Mouse (Mus musculus): ENCODE results near the gene Bmp2k. TPM values are rescaled to one million over a fixed set of nuclear protein-coding genes. Genes with fewer than 3 reads are reported as not detected.

Bmp2k gene
- polyA plus RNA-seq (2015; fragmentation: Nextera tagmentation; extraction: Ambion mirVana), result 13.6 and 15.2 TPM in 2 replicates

DNA sequence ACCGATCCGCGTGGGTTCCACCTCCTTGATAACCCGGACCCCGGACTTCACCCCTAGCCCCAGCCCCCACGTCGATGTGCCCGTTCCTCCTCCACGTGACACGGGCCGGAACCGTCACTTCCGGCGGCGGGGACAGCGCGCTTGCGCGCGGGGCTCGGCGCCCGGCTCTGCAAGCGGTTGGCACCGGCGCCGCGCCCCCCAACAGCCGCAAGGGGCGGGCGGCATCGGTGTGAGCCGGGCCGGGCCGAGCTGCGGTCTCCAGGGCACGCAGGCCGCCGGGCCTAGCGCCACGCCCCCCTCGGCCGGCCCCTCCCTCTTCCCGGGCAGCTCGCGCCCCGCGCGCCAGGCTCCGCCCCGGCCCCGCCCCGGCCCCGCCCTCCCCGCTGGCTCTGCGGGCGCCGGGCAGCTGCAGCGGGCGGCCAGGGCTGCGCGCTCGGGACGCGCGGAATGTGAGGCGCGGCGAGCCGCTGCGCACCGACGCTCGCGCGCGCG is at the start of gene Bmp2k:
Gene Bmp2k (plus strand): TSS at position 380 of the 492 bp plus-strand sequence.
- Histone ChIP-seq H3K36me3 (replicated peaks; ENCODE audit: insufficient read depth, low read length) (peaks cover 9% of the 10 kb centered on the region; the same call in 1 of the 2 replicates), H3K4me3 (ENCODE audit: low read depth, low read length) (peak within 1 kb of the TSS; percentile 84), H3K27ac (ENCODE audit: low read depth) (peak within 1 kb of the TSS; percentile 99), H3K27me3 (ENCODE audit: insufficient read depth, low read length) (no peaks in the 10 kb centered on the region), H3K4me1 (ENCODE audit: insufficient read depth) (peaks cover 42% of the 10 kb centered on the region), H3K9ac (replicated peaks) (peak within 1 kb of the TSS; percentile 88), H3K9me3 (ENCODE audit: low read length) (no peaks in the 10 kb centered on the region), H3K4me2 (ENCODE audit: low read depth, low read length) (peak within 1 kb of the TSS; percentile 93)
- no peak for TF ChIP-seq EP300 (IDR thresholded peaks at IDR 0.05; ENCODE audit: low read depth)
- TF ChIP-seq CTCF (IDR thresholded peaks at IDR 0.05; ENCODE audit: low read depth), result peak; percentile 23; the same call in 1 of the 2 replicates
- peak; percentile 96 for DNase-seq
- 2% methylated on average over 30 of the region's 78 CpGs for WGBS (ENCODE audit: insufficient replicate concordance)
- peak; percentile 93 for ATAC-seq

DNA sequence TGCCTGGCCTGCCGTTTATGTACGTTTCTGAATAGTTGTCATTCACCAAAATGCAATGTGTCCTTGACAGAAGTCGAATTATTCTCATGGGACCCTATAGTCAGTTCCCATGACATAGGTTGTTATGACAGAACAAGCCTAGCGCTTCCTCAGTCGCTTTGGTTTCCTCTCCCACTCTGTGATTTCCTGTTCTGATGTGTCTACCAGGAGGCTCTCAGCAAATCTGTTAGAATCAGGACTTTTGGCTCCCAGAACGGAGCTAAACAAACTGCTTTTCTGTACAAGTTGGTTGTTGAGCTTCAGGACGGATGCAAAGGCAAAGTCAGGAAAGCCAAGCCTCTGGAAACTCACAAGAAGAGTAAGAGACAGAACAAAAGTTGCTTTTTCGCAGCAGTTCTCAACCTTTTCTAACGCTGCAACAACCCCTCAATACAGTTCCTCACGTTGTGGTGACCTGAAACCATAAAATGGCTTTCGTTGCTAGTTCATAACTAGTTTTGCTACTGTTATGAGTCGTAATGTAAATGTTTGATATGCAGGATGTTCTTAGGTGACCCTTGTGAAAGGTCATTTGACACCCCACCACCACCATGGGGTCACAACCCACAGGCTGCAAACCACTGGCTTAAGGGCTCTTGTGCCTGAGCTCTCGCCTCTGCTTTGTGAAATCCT is 48.5 kb upstream of the Bmp2k start:
- Histone ChIP-seq H3K27me3 (ENCODE audit: insufficient read depth, low read length) (no peaks in the 10 kb centered on the region), H3K4me2 (ENCODE audit: low read depth, low read length) (no peak overlapping the region), H3K9me3 (ENCODE audit: low read length) (no peaks in the 10 kb centered on the region), H3K27ac (ENCODE audit: low read depth) (no peak overlapping the region), H3K9ac (replicated peaks) (no peak overlapping the region), H3K4me3 (ENCODE audit: low read depth, low read length) (no peak overlapping the region), H3K36me3 (replicated peaks; ENCODE audit: insufficient read depth, low read length) (no peaks in the 10 kb centered on the region), H3K4me1 (ENCODE audit: insufficient read depth) (peaks cover 38% of the 10 kb centered on the region)
- no peak for ATAC-seq
- WGBS (ENCODE audit: insufficient replicate concordance), result 59% methylated on average over 13 of the region's 13 CpGs
- DNase-seq, result no peak
- no peak for TF ChIP-seq EP300 (IDR thresholded peaks at IDR 0.05; ENCODE audit: low read depth)
- no peak for TF ChIP-seq CTCF (IDR thresholded peaks at IDR 0.05; ENCODE audit: low read depth)

DNA sequence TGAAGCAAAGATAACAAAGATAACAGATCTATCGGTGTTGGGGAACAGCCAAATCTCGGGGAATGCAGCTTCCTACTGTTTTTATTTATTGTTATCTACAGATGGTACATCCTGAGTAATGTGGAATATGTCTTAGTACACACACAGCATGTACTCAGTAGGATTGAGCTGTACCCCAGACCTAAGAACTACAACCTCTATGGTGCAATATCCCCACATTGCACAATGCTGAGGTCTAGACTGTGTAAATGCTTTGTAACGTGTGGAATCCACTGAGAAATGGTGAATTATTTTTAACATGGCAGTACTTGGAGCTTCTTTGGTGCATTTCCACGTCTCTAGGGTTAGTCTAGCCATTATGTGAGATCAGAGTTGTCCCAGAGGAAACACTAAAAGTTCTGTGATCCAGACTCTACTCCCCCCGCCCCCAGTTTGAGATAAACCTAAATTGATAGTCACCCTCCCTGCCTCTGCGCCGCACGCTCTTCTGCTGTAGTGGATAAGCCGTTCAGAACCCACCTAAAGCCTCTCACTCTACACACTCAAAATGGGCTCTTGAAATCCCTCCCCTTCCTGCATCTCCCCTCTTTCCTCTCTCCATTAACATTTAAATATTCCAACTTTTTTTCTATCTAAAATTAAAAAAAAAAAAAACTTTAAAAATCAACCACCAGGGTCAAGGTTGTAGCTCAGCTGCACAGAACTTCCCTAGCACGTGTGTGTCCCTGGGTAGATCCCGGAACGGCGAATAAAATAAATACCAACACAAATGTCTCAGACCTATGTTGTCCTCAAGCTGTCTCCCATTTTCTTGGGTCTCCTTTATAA is 47.4 kb upstream of the Bmp2k start:
- TF ChIP-seq EP300 (IDR thresholded peaks at IDR 0.05; ENCODE audit: low read depth) (peak; percentile 79; the same call in 1 of the 2 replicates), CTCF (IDR thresholded peaks at IDR 0.05; ENCODE audit: low read depth) (no peak; the same call in 1 of the 2 replicates)
- H3K27ac ChIP-seq (ENCODE audit: low read depth), result peak overlapping the region; percentile 82
- 49% methylated on average over 13 of the region's 13 CpGs for WGBS (ENCODE audit: insufficient replicate concordance)

DNA sequence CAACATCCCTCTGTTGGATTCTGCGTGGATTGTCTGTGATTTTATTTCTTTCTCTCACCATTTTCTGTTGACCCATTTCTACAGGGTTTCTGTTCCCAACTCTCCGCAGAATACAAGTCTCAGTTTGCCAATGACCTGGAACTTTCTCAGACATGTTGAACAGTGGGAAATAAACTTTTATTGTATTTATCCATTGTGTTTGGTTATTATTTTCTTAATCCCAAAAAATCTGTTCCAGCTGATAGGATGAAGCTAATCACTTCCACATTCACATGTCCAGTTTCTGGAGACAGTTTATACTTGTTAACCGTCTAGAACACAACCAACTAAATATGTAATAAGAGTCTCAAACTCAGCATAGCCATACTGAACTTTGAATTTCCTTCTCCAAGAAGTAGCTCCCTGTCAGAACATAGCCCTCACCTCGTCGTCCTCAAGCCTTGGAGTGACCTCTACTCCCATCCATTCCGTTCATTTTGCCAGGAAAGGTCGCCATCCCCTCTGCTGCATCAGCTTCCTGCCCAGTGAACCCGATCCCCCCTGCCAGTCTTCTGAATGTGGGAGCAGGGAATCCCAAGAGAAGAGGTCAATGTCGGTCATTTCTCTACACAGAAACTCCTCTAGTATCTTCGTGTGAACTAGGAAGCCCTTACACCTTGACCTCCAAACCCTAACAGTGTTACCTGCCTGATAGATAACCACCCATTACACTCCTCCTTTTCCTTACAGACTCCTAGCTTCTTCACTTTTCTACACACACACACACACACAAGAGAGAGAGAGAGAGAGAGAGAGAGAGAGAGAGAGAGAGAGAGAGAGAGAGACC is 46.6 kb upstream of the Bmp2k start:
- Histone ChIP-seq H3K4me2 (ENCODE audit: low read depth, low read length) (peak overlapping the region; percentile 60), H3K9ac (replicated peaks) (0 out of 2 replicates have a peak overlapping the region, but pooled peaks have one; percentile 12), H3K27me3 (ENCODE audit: insufficient read depth, low read length) (no peaks in the 10 kb centered on the region), H3K4me3 (ENCODE audit: low read depth, low read length) (no peak overlapping the region), H3K4me1 (ENCODE audit: insufficient read depth) (peaks cover 38% of the 10 kb centered on the region), H3K9me3 (ENCODE audit: low read length) (no peaks in the 10 kb centered on the region), H3K27ac (ENCODE audit: low read depth) (peak overlapping the region; percentile 82), H3K36me3 (replicated peaks; ENCODE audit: insufficient read depth, low read length) (no peaks in the 10 kb centered on the region)
- DNase-seq (no peak), ATAC-seq (no peak)
- TF ChIP-seq CTCF (IDR thresholded peaks at IDR 0.05; ENCODE audit: low read depth) (no peak), EP300 (IDR thresholded peaks at IDR 0.05; ENCODE audit: low read depth) (no peak)
- WGBS (ENCODE audit: insufficient replicate concordance), result 69% methylated on average over 10 of the region's 10 CpGs

More for the DNA sequence above, 47.4 kb upstream of the Bmp2k start:
- Histone ChIP-seq H3K4me3 (ENCODE audit: low read depth, low read length) (0 out of 2 replicates have a peak overlapping the region, but pooled peaks have one; percentile 11), H3K9me3 (ENCODE audit: low read length) (no peaks in the 10 kb centered on the region), H3K4me1 (ENCODE audit: insufficient read depth) (peaks cover 38% of the 10 kb centered on the region), H3K36me3 (replicated peaks; ENCODE audit: insufficient read depth, low read length) (no peaks in the 10 kb centered on the region), H3K9ac (replicated peaks) (0 out of 2 replicates have a peak overlapping the region, but pooled peaks have one; percentile 8), H3K4me2 (ENCODE audit: low read depth, low read length) (peak overlapping the region; percentile 60), H3K27me3 (ENCODE audit: insufficient read depth, low read length) (no peaks in the 10 kb centered on the region)
- DNase-seq, result peak; percentile 38
- ATAC-seq, result 0 out of 2 replicates have a peak, but pooled peaks have one; percentile 14

DNA sequence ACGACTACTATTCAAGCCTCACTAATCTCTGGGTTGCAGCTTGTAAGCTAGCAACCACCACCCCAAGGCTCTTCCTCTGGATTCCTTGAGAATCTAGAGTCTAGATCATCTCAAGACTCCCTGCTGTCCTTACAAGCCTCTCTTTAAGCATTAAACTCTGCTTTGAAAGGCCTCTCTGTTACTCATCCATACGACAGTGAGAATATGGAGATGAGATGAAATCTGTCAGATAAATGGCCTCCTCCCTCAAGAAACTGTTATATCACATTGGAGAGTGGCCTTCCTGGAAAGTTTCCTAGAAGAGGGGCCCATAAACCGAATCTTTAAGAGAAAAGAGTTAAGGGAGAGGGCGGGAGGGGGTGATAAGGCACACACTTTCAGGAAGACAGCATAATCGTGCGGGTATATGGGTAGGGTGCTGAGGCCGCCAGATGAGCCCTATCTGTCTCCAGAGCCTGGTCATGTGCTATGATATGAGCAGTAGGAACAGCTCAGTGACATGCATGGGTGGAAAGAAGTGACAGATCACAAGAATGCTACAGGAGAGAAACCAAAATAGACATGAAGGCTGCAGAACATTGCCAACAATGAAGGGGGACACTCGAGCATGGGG is 45.9 kb upstream of the Bmp2k start:
- DNase-seq (peak; percentile 56), ATAC-seq (peak; percentile 97)
- peak overlapping the region; percentile 60 for H3K4me2 ChIP-seq (ENCODE audit: low read depth, low read length)

More for the DNA sequence above, 45.9 kb upstream of the Bmp2k start:
- H3K27me3 ChIP-seq (ENCODE audit: insufficient read depth, low read length), result no peaks in the 10 kb centered on the region
- H3K36me3 ChIP-seq (replicated peaks; ENCODE audit: insufficient read depth, low read length), result no peaks in the 10 kb centered on the region
- H3K9me3 ChIP-seq (ENCODE audit: low read length), result no peaks in the 10 kb centered on the region
- H3K9ac ChIP-seq (replicated peaks), result 0 out of 2 replicates have a peak overlapping the region, but pooled peaks have one; percentile 32
- H3K4me3 ChIP-seq (ENCODE audit: low read depth, low read length), result no peak overlapping the region
- 42% methylated on average over 8 of the region's 8 CpGs for WGBS (ENCODE audit: insufficient replicate concordance)
- no peak for TF ChIP-seq CTCF (IDR thresholded peaks at IDR 0.05; ENCODE audit: low read depth)
- peak; percentile 95 for TF ChIP-seq EP300 (IDR thresholded peaks at IDR 0.05; ENCODE audit: low read depth)
- peaks cover 38% of the 10 kb centered on the region for H3K4me1 ChIP-seq (ENCODE audit: insufficient read depth)
- peak overlapping the region; percentile 82 for H3K27ac ChIP-seq (ENCODE audit: low read depth)
